Mouse (Mus musculus) MEL (cell line): ENCODE results near the gene Tbc1d5. TPM values are rescaled to one million over a fixed set of nuclear protein-coding genes. Genes with fewer than 3 reads are reported as not detected.

Source experiments
- DNase-seq: peaks from one replicate; pipeline ENCODE4 v3.0.0; 2011; ENCODE audit warnings: low read depth, low spot score
- H3K27ac ChIP-seq: 2 replicates; pipeline ENCODE4 v1.5.1; 2012; ENCODE audit warnings: low read depth, mild to moderate bottlenecking, control low read depth, low read length, moderate library complexity; ENCODE audit not compliant: control insufficient read depth
- H3K27me3 ChIP-seq, 2 experiments: fragments of 150-350 bp in 1 of 2; sonication (generic) in 1 of 2; 2 replicates each; pipeline ENCODE4 v1.6.1; 2012; ENCODE audit warnings: low read length in 2 of 2, mild to moderate bottlenecking in 2 of 2, improper control_type of control experiment in 1 of 2, moderate library complexity in 1 of 2; ENCODE audit not compliant: insufficient read depth in 2 of 2, control insufficient read depth in 1 of 2
- H3K36me3 ChIP-seq, 2 experiments: 2 replicates each; pipeline ENCODE4 v1.6.1; 2012 to 2014; ENCODE audit warnings: low read length in 2 of 2, improper control_type of control experiment in 1 of 2, inconsistent platforms in 1 of 2, mild to moderate bottlenecking in 1 of 2; ENCODE audit not compliant: insufficient read depth in 2 of 2, control insufficient read depth in 1 of 2
- H3K4me1 ChIP-seq, 2 experiments: fragments of 150-350 bp in 1 of 2; sonication (generic) in 1 of 2; 2 replicates each; pipeline ENCODE4 v1.6.1; 2012; ENCODE audit warnings: low read length in 2 of 2, improper control_type of control experiment in 1 of 2, mild to moderate bottlenecking in 1 of 2; ENCODE audit not compliant: insufficient read depth in 2 of 2, control insufficient read depth in 1 of 2
- H3K4me3 ChIP-seq, 2 experiments: fragments of 150-350 bp in 1 of 2; sonication (generic) in 1 of 2; 2 replicates each; pipeline ENCODE4 v1.5.1; 2012; ENCODE audit warnings: low read depth in 2 of 2, low read length in 2 of 2, mild to moderate bottlenecking in 2 of 2, moderate library complexity in 2 of 2, control low read depth in 1 of 2, improper control_type of control experiment in 1 of 2; ENCODE audit not compliant: control insufficient read depth in 1 of 2, insufficient read depth in 1 of 2
- H3K79me2 ChIP-seq: 2 replicates; pipeline ENCODE4 v1.6.1; 2012; ENCODE audit warnings: mild to moderate bottlenecking, low read length, moderate library complexity; ENCODE audit not compliant: control insufficient read depth, poor library complexity, insufficient read depth
- H3K9ac ChIP-seq: 2 replicates; pipeline ENCODE4 v1.6.1; 2012; ENCODE audit warnings: low read depth, mild to moderate bottlenecking, control low read depth, low read length, moderate library complexity; ENCODE audit not compliant: control insufficient read depth, poor library complexity, severe bottlenecking
- H3K9me3 ChIP-seq: fragments of 150-350 bp; sonication (generic); replicated peaks from 2 replicates; pipeline ENCODE4 v1.6.1; 2012; ENCODE audit warnings: mild to moderate bottlenecking, low read length, improper control_type of control experiment, moderate library complexity; ENCODE audit not compliant: insufficient read depth
- BHLHE40 ChIP-seq: IDR thresholded peaks from 2 replicates; pipeline ENCODE4 v1.6.1; 2012; ENCODE audit warnings: low read depth, mild to moderate bottlenecking, inconsistent platforms, low read length, improper control_type of control experiment, borderline replicate concordance
- CHD2 ChIP-seq: IDR thresholded peaks from 2 replicates; pipeline ENCODE4 v1.6.1; 2011; ENCODE audit warnings: low read length, improper control_type of control experiment
- E2F4 ChIP-seq: IDR thresholded peaks from 2 replicates; pipeline ENCODE4 v1.6.1; 2011; ENCODE audit warnings: low read depth, low read length, improper control_type of control experiment, borderline replicate concordance
- ELF1 ChIP-seq: IDR thresholded peaks from 2 replicates; pipeline ENCODE4 v1.6.1; 2014; ENCODE audit warnings: low read depth, mild to moderate bottlenecking, inconsistent platforms, low read length, improper control_type of control experiment, moderate library complexity
- EP300 ChIP-seq, 2 experiments: IDR thresholded peaks; 2 replicates each; pipeline ENCODE4 v1.6.1; 2011; ENCODE audit warnings: improper control_type of control experiment in 2 of 2, low read length in 2 of 2, low read depth in 1 of 2, mild to moderate bottlenecking in 1 of 2
- ETS1 ChIP-seq: IDR thresholded peaks from 2 replicates; pipeline ENCODE4 v1.6.1; 2012; ENCODE audit warnings: low read depth, mild to moderate bottlenecking, inconsistent platforms, low read length, improper control_type of control experiment, moderate library complexity
- GABPA ChIP-seq: IDR thresholded peaks from 2 replicates; pipeline ENCODE4 v1.6.1; 2012; ENCODE audit warnings: low read depth, mild to moderate bottlenecking, inconsistent platforms, low read length, improper control_type of control experiment, moderate library complexity
- GATA1 ChIP-seq: IDR thresholded peaks from 2 replicates; pipeline ENCODE4 v1.6.1; 2011; ENCODE audit warnings: low read depth, low read length, improper control_type of control experiment
- KAT2A ChIP-seq: conservative IDR thresholded peaks from 2 replicates; pipeline ENCODE4 v1.6.1; 2012; ENCODE audit warnings: low read depth, low read length, improper control_type of control experiment, inconsistent platforms
- MAFK ChIP-seq: IDR thresholded peaks from 2 replicates; pipeline ENCODE4 v1.6.1; 2011; ENCODE audit warnings: low read depth, mild to moderate bottlenecking, low read length, improper control_type of control experiment, borderline replicate concordance
- MAZ ChIP-seq: IDR thresholded peaks from 2 replicates; pipeline ENCODE4 v1.6.1; 2012; ENCODE audit warnings: low read depth, mild to moderate bottlenecking, inconsistent platforms, low read length, improper control_type of control experiment
- MXI1 ChIP-seq: IDR thresholded peaks from 2 replicates; pipeline ENCODE4 v1.6.1; 2011; ENCODE audit warnings: mild to moderate bottlenecking, low read depth, low read length, improper control_type of control experiment
- MYC ChIP-seq: IDR thresholded peaks from 2 replicates; pipeline ENCODE4 v1.6.1; 2011; ENCODE audit warnings: low read depth, mild to moderate bottlenecking, low read length, improper control_type of control experiment, moderate library complexity
- NELFE ChIP-seq: IDR thresholded peaks from 2 replicates; pipeline ENCODE4 v1.6.1; 2011; ENCODE audit warnings: low read depth, low read length, improper control_type of control experiment
- NRF1 ChIP-seq: IDR thresholded peaks from 2 replicates; pipeline ENCODE4 v1.6.1; 2014; ENCODE audit warnings: low read depth, mild to moderate bottlenecking, inconsistent platforms, low read length, improper control_type of control experiment, moderate library complexity; ENCODE audit not compliant: poor library complexity, insufficient read depth, severe bottlenecking
- POLR2AphosphoS5 ChIP-seq: IDR thresholded peaks from 2 replicates; pipeline ENCODE4 v1.6.1; 2012; ENCODE audit warnings: low read depth, borderline replicate concordance, mild to moderate bottlenecking, inconsistent platforms, low read length, moderate library complexity, mixed read lengths
- RCOR1 ChIP-seq: IDR thresholded peaks from 2 replicates; pipeline ENCODE4 v1.6.1; 2012; ENCODE audit warnings: low read depth, mild to moderate bottlenecking, inconsistent platforms, low read length, improper control_type of control experiment
- TAL1 ChIP-seq: IDR thresholded peaks from 2 replicates; pipeline ENCODE4 v1.6.1; 2012; ENCODE audit warnings: mild to moderate bottlenecking, inconsistent platforms, low read length, moderate library complexity, mixed read lengths
- TCF12 ChIP-seq: IDR thresholded peaks from 2 replicates; pipeline ENCODE4 v1.6.1; 2014; ENCODE audit warnings: low read depth, mild to moderate bottlenecking, inconsistent platforms, low read length, improper control_type of control experiment, moderate library complexity
- UBTF ChIP-seq: IDR thresholded peaks from 2 replicates; pipeline ENCODE4 v1.6.1; 2012; ENCODE audit warnings: low read depth, mild to moderate bottlenecking, inconsistent platforms, low read length, improper control_type of control experiment, moderate library complexity, borderline replicate concordance; ENCODE audit not compliant: insufficient read depth
- USF2 ChIP-seq, 2 experiments: IDR thresholded peaks; 2 replicates each; pipeline ENCODE4 v1.6.1; 2011 to 2012; ENCODE audit warnings: improper control_type of control experiment in 2 of 2, low read length in 2 of 2, borderline replicate concordance in 1 of 2, inconsistent platforms in 1 of 2, low read depth in 1 of 2, mild to moderate bottlenecking in 1 of 2; ENCODE audit not compliant: insufficient read depth in 1 of 2
- ZC3H11A ChIP-seq: IDR thresholded peaks from 2 replicates; pipeline ENCODE4 v1.6.1; 2012; ENCODE audit warnings: low read depth, mild to moderate bottlenecking, inconsistent platforms, low read length, improper control_type of control experiment
- ZKSCAN1 ChIP-seq: IDR thresholded peaks from 2 replicates; pipeline ENCODE4 v1.6.1; 2012; ENCODE audit warnings: low read depth, mild to moderate bottlenecking, inconsistent platforms, low read length, improper control_type of control experiment, moderate library complexity
- ZMIZ1 ChIP-seq: IDR thresholded peaks from 2 replicates; pipeline ENCODE4 v1.6.1; 2012; ENCODE audit warnings: low read depth, mild to moderate bottlenecking, inconsistent platforms, low read length, improper control_type of control experiment, moderate library complexity
- ZNF384 ChIP-seq: IDR thresholded peaks from 2 replicates; pipeline ENCODE4 v1.6.1; 2012; ENCODE audit warnings: low read depth, mild to moderate bottlenecking, inconsistent platforms, low read length, improper control_type of control experiment
- polyA plus RNA-seq, 2 experiments: library from polyadenylated mRNA; stranded (reverse) in 1 of 2; unstranded in 1 of 2; fragments of >175 nt in 1 of 2; fragments of >200 nt in 1 of 2; gene quantifications; 2 replicates each; pipeline versions ENCODE4 v1.2.1 to v1.2.4; 2012; ENCODE audit warnings: low replicate concordance in 2 of 2, low read depth in 1 of 2; ENCODE audit not compliant: insufficient read length in 2 of 2, insufficient read depth in 1 of 2, missing spikeins in 1 of 2
- total RNA-seq: library from RNA; depleted of rRNA; stranded (reverse); fragments of 300-350 nt; gene quantifications from 2 replicates; pipeline ENCODE4 v1.2.3, GENCODE M21; 2012

Gene Tbc1d5
- total and polyA plus RNA-seq, 3 experiments = 5.4 to 116 (median 8.2) TPM

- no peak overlapping the region for H3K9ac ChIP-seq
- H3K4me3 ChIP-seq = no peak overlapping the region
- H3K36me3 ChIP-seq = peaks cover 0 to 6% of the 10 kb centered on the region in 2 experiments; a peak in 2 of 4 replicates
- no peak for TF ChIP-seq BHLHE40
- no peak for TF ChIP-seq RCOR1
- no peak for TF ChIP-seq TAL1
- TF ChIP-seq E2F4 = no peak
- no peak for TF ChIP-seq USF2 (IDR thresholded peaks at IDR 0.05; ENCODE audit: borderline replicate concordance in 1 of 2, insufficient read depth in 1 of 2, low read depth in 1 of 2, low read length in 2 of 2)
- TF ChIP-seq NRF1 = no peak
- TF ChIP-seq MYC = no peak
- no peak for TF ChIP-seq ZC3H11A
- 0 out of 2 replicates have a peak, but pooled peaks have one; percentile 37 for TF ChIP-seq ETS1
- peak; percentile 55 to 57; a peak in 3 of 4 replicates for TF ChIP-seq EP300 (IDR thresholded peaks at IDR 0.05; ENCODE audit: low read depth in 1 of 2, low read length in 2 of 2)
- no peak for TF ChIP-seq CHD2
- TF ChIP-seq NELFE = no peak
- TF ChIP-seq TCF12 = peak; percentile 50; the same call in 1 of the 2 replicates
- peak; percentile 73 for TF ChIP-seq GATA1
- TF ChIP-seq MXI1 = no peak
- no peak for TF ChIP-seq ELF1
- TF ChIP-seq GABPA = no peak
- H3K4me1 ChIP-seq = peaks cover 2 to 10% of the 10 kb centered on the region in 2 experiments; a peak in 3 of 4 replicates
- no peak overlapping the region for H3K27ac ChIP-seq
- H3K27me3 ChIP-seq = no peaks in the 10 kb centered on the region
- H3K9me3 ChIP-seq = no peaks in the 10 kb centered on the region
- peak; percentile 40 for DNase-seq
- H3K79me2 ChIP-seq = no peaks in the 10 kb centered on the region
These were observed 438.3 kb downstream of the Tbc1d5 start for GRCm38 (mm10) chr17:50740804-50741203.

DNA sequence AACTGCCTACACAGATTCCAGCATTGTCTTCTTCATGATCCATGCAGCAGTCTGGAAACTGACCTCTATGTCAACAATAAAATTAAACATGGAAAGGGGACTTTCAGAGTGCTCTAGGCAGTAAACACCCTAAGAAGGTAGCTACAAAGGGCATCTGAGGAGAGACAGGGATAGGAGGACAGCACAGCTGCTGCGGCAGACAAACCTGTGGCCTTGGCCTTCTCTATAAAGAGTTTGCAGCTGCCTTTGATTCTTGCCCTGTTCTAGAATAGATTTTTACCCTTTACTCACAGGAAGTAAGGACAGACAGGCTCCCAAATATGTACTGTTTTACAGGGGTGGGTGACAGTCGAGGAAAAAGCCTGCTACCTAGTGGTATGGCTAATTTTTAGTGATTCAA lies 440.7 kb downstream of the Tbc1d5 start:
- TF ChIP-seq MAFK (no peak), ZMIZ1 (no peak), ETS1 (no peak), POLR2AphosphoS5 (no peak), EP300 (IDR thresholded peaks at IDR 0.05; ENCODE audit: low read depth in 1 of 2, low read length in 2 of 2) (no peak), ZKSCAN1 (no peak), UBTF (no peak), KAT2A (no peak), BHLHE40 (no peak), ZNF384 (no peak), MAZ (no peak)
- Histone ChIP-seq H3K9ac (no peak overlapping the region), H3K9me3 (no peaks in the 10 kb centered on the region), H3K4me1 (peaks cover 2 to 10% of the 10 kb centered on the region in 2 experiments; a peak in 3 of 4 replicates), H3K27me3 (no peaks in the 10 kb centered on the region), H3K79me2 (no peaks in the 10 kb centered on the region), H3K4me3 (no peak overlapping the region), H3K36me3 (peaks cover 0 to 6% of the 10 kb centered on the region in 2 experiments; a peak in 2 of 4 replicates), H3K27ac (no peak overlapping the region)
- DNase-seq = no peak
